Mouse (Mus musculus) small intestine, adult 2 months (tissue): ENCODE measurements at regions not wholly inside any gene's neighbourhood (a gene's known extent, or its start where the extent isn't known, plus 50 kb on each side); places are given as distances from the start of the nearest gene placed in this dataset.

Experiments
- CTCF ChIP-seq: fragments of 200-500 bp; IDR thresholded peaks from 2 replicates; pipeline ENCODE4 v1.5.1; 2012; ENCODE audit warnings: low read depth, mild to moderate bottlenecking, control low read depth, inconsistent platforms, low read length, moderate library complexity, mixed read lengths; ENCODE audit not compliant: insufficient replicate concordance, insufficient read length; ENCODE audit errors: extremely low read depth
- POLR2A ChIP-seq: fragments of 200-500 bp; IDR thresholded peaks from 2 replicates; pipeline ENCODE4 v1.6.1; 2012; ENCODE audit warnings: low read depth, mild to moderate bottlenecking, control low read depth, inconsistent platforms, low read length, moderate library complexity

- TF ChIP-seq CTCF (no peak), POLR2A (no peak)
Measured at GRCm38 (mm10) chr2:124895002-124895401, 172.9 kb upstream of the Slc24a5 start.
